Mouse (Mus musculus) left cerebral cortex, adult 9 months (tissue): ENCODE data around the gene Olfr884.

Source experiments
- DNase-seq, 2 experiments: peaks; one replicate each; pipeline ENCODE4 v3.0.0; 2022; ENCODE audit warnings: low spot score in 2 of 2

Olfr884 gene

DNA sequence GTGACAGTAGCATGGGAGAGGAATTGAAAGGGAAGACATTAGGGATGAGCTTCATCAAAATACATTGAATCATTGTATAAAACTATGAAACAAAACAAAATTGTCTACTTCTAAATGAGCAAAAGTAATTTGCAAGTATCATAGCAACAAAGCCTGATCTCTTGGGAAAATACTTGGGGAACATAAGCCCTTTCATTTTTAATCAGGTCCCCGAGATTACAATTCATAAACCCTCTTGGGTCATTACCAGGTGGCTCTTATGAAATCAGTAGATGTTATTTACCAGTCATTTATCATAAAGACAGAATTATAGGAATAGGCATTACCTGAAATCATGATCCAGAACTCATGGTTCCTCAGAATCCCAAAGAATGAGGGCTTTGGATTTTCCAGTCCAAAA is at the start of gene Olfr884:
Olfr884 (plus strand) TSS at position 301 of the 400 bp plus-strand sequence.
- DNase-seq = no peak

DNA sequence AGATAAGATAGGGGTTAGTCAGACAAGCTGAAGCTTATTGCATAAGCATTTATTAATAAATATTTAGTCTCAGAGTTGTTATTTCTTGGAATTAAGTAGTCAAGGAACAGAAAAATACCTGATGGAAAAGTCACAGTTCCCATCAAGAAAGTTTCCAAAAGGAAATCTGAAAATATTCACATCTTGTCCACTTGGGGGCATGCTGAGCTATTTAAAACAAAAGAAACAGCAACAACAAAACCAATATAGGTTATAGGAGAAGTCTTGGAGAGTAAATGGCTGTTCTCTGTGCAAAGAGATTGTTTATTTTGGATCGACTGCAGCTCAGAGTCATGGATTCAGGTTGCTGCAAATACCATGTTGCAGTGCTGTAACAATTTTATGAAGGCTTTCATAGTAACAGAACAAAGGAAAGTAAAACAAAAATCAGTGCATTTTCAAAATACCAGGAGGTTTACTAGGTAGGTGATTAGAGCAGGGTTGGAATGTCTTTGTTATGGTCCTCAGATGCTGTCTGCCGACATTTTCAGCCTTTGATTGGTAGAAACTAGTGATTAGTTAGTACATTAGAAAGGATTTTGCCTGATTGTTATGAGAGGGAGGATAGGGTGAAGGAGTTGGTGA is 47.7 kb upstream of the Olfr884 start:
- no peak for DNase-seq

- DNase-seq = no peak
Measured at GRCm38 (mm10) chr9:38000021-38000420, 46.3 kb upstream of the Olfr884 start.

- no peak for DNase-seq
Measured at GRCm38 (mm10) chr9:38025508-38025907, 20.8 kb upstream of the Olfr884 start, which contains the start of gene Olfr883. Olfr883 (plus strand) TSS chr9:38025808.

- DNase-seq = no peak
Measured at GRCm38 (mm10) chr9:38061022-38061421, 14.7 kb downstream of the Olfr884 start, which contains the start of gene Olfr885. Olfr885 (plus strand) TSS chr9:38061322.

DNA sequence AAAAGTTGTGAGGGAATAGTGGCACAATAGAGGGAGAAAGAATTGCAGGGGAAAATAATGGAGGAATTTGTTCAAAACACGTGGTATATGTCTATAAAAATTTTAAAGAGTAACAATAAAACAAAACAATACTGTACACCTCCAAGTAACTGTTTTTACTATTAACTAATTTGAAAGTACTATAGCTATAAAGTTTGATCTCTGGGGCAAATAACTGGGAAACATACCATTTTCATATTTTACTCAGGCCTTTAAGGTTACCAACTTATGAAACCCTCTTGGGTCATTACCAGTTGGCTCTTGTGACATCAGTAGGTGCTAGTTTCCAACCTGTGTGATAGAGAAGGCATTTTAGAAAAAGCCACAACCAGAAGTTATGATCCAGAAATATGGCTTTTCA is 37.4 kb downstream of the Olfr884 start, which contains the start of gene Olfr887:
Olfr887 (plus strand) TSS at position 301 of the 400 bp plus-strand sequence.
- DNase-seq = no peak
